Mouse (Mus musculus): ENCODE measurements around the gene Col6a6. TPM values are rescaled to one million over a fixed set of nuclear protein-coding genes. Genes with fewer than 3 reads are reported as not detected.
"Not testable (repeated sequence)": the region's sequence is repeated elsewhere in the genome, so short reads cannot be mapped to it uniquely, and the experiment has no call there.

Gene Col6a6
- polyA plus RNA-seq, 3 experiments from 2014 or later: 0.05 TPM; not detected in 2

GRCm38 (mm10) chr9:105658216-105658615, 169.7 kb downstream of the Col6a6 start:
- no peak for ATAC-seq

- ATAC-seq: no peak
Observed at GRCm38 (mm10) chr9:105656189-105656588, 171.8 kb downstream of the Col6a6 start.

- ATAC-seq: peak; percentile 99
Observed at GRCm38 (mm10) chr9:105642460-105643371, 185.2 kb downstream of the Col6a6 start, which contains the start of gene Pik3r4. Pik3r4 (plus strand) TSS chr9:105642978.

GRCm38 (mm10) chr9:105641377-105641776, 186.6 kb downstream of the Col6a6 start:
- not testable (repeated sequence) for ATAC-seq

Other genes starting within 250 kb of the Col6a6 start
- gene Pik3r4, start 185.2 kb downstream of the Col6a6 start, polyA plus RNA-seq (2017; shearing (Covaris generic)): 10 to 100 TPM; 12.7 to 20.8 (median 14.7) TPM
- gene Col6a5, start 132.5 kb upstream of the Col6a6 start, polyA plus RNA-seq (2017; shearing (Covaris generic)): not detected